Mouse (Mus musculus) limb, embryonic 11.5 days (tissue): Measurements from ENCODE around the gene Hs6st1. TPM values are rescaled to one million over a fixed set of nuclear protein-coding genes. Genes with fewer than 3 reads are reported as not detected.

Experiments
- ATAC-seq: fragments of 200-750 bp; cut with Nextera tagmentation; 2 replicates; pipeline ENCODE4 v1.8.0; 2017; ENCODE audit warnings: low read depth; ENCODE audit not compliant: insufficient number of reproducible peaks, low FRiP score, low TSS enrichment
- DNase-seq: peaks from one replicate; pipeline ENCODE4 v3.0.0-alpha.2; 2015; ENCODE audit warnings: low spot score
- H3K27ac ChIP-seq: fragments of 300-500 bp; sonication (generic); replicated peaks from 2 replicates; pipeline ENCODE4 v1.5.1; 2014; ENCODE audit warnings: low read depth, mild to moderate bottlenecking, low read length
- H3K27me3 ChIP-seq: fragments of 300-500 bp; sonication (generic); 2 replicates; pipeline ENCODE4 v1.6.1; 2014; ENCODE audit warnings: mild to moderate bottlenecking, low read length, mixed read lengths; ENCODE audit not compliant: control insufficient read depth, insufficient read depth
- H3K36me3 ChIP-seq: fragments of 300-500 bp; sonication (generic); 2 replicates; pipeline ENCODE4 v1.6.1; 2014; ENCODE audit warnings: mild to moderate bottlenecking, low read length, moderate library complexity, mixed read lengths; ENCODE audit not compliant: control insufficient read depth, insufficient read depth
- H3K4me1 ChIP-seq: fragments of 300-500 bp; sonication (generic); 2 replicates; pipeline ENCODE4 v1.6.1; 2014; ENCODE audit warnings: low read length, mixed read lengths; ENCODE audit not compliant: control insufficient read depth, insufficient read depth
- H3K4me2 ChIP-seq: fragments of 300-500 bp; sonication (generic); 2 replicates; pipeline ENCODE4 v1.6.1; 2014; ENCODE audit warnings: low read depth, mild to moderate bottlenecking, moderate library complexity; ENCODE audit not compliant: severe bottlenecking
- H3K4me3 ChIP-seq: fragments of 300-500 bp; sonication (generic); 2 replicates; pipeline ENCODE4 v1.5.1; 2014; ENCODE audit warnings: low read depth, low read length
- H3K9ac ChIP-seq: fragments of 300-500 bp; sonication (generic); 2 replicates; pipeline ENCODE4 v1.6.1; 2014; ENCODE audit warnings: mild to moderate bottlenecking, low read length
- H3K9me3 ChIP-seq: fragments of 300-500 bp; sonication (generic); 2 replicates; pipeline ENCODE4 v1.6.1; 2016; ENCODE audit warnings: low read length; ENCODE audit not compliant: control insufficient read depth
- WGBS: fragments of 180-500 bp; shearing (Covaris S2); extraction: QIAGEN DNeasy Blood & Tissue Kit; methylation state at CpG from one replicate; pipeline ENCODE4 v1.1.7; 2014; 5-methylcytosine and 5-hydroxymethylcytosine counted together
- polyA plus RNA-seq: library from polyadenylated mRNA; unstranded; fragments of >200 nt; fragmentation: Nextera tagmentation; extraction: Ambion mirVana; gene quantifications from 2 replicates; pipeline ENCODE4 v1.2.1, GENCODE M21; 2014

Hs6st1 gene
- polyA plus RNA-seq, 1 experiment from 2014 or later: 8.4 TPM

DNA sequence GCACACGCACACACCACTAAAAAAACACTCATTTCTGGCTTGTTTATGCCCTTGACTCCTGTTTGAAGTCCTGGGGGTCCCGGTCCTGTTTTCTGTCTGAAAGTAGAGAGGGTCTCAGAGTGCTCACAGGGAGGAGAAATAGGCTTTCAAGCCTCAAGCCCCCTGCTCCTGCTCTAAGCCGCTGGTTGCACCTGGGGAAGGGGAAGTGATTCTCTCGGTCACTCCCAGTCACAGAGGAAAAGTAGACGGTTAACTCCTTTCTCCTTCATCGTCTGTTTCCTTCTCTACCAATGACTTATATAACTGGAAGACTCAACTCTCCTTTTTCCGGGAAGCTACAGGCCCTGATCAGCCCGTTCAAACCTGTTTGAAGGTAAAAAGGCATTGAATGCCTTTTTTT is 45.5 kb downstream of the Hs6st1 start:
- ATAC-seq (no peak), DNase-seq (no peak)
- no peaks in the 10 kb centered on the region for H3K36me3 ChIP-seq
- WGBS: 85% methylated on average over 8 of the region's 8 CpGs
- H3K4me1 ChIP-seq: no peaks in the 10 kb centered on the region
- H3K4me2 ChIP-seq: no peak overlapping the region
- H3K27me3 ChIP-seq: no peaks in the 10 kb centered on the region
- no peak overlapping the region for H3K27ac ChIP-seq
- H3K4me3 ChIP-seq: no peak overlapping the region
- no peak overlapping the region for H3K9ac ChIP-seq
- H3K9me3 ChIP-seq: no peaks in the 10 kb centered on the region

DNA sequence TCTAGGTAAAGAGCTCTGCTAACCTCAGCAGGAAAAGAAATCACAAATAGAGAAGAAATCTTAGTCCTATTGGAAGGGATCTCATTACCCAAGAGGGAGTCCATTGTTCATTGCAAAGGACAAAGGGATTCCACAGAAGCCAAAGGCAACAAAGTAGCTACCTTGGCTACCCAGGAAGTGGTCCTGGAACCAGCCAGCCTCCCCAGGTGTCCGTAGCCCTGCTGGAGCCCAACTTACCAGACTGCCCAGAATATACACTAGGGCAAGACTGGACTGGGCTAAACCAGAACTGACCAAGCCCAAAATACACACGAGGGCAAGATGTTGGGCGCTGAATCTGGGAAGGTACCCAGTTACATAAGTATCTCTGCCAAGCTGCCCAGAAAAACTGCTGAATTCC is 46.6 kb downstream of the Hs6st1 start:
- H3K9ac ChIP-seq: no peak overlapping the region
- DNase-seq (no peak), ATAC-seq (no peak)
- no peak overlapping the region for H3K4me2 ChIP-seq
- WGBS: 92% methylated on average over 3 of the region's 3 CpGs
- no peaks in the 10 kb centered on the region for H3K4me1 ChIP-seq
- H3K27ac ChIP-seq: no peak overlapping the region
- no peaks in the 10 kb centered on the region for H3K27me3 ChIP-seq
- H3K4me3 ChIP-seq: no peak overlapping the region
- H3K9me3 ChIP-seq: no peaks in the 10 kb centered on the region
- H3K36me3 ChIP-seq: no peaks in the 10 kb centered on the region

DNA sequence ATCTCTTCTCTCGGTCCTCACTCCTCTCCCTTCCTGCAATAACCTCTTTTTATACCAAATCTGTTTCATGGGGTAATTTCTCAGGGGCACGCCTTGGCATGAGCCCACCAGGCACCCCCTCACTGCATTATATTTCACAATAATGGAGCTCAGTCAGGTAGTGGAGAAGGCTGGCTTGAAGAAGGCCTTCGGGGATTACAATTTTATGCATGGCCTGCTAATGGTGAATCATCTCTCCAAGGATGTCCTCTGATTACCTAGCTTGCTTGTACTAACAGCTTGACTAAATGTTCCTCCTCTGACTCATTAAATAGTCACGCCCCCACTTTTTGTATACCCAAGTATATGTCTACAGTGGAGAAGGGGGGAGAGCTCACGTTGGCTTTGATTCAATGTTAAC is 48.3 kb downstream of the Hs6st1 start:
- no peak overlapping the region for H3K4me2 ChIP-seq
- no peaks in the 10 kb centered on the region for H3K4me1 ChIP-seq
- no peaks in the 10 kb centered on the region for H3K9me3 ChIP-seq
- H3K9ac ChIP-seq: no peak overlapping the region
- ATAC-seq: no peak
- DNase-seq: no peak
- no peak overlapping the region for H3K27ac ChIP-seq
- no peaks in the 10 kb centered on the region for H3K36me3 ChIP-seq
- 77% methylated on average over 5 of the region's 5 CpGs for WGBS
- no peaks in the 10 kb centered on the region for H3K27me3 ChIP-seq
- H3K4me3 ChIP-seq: no peak overlapping the region

DNA sequence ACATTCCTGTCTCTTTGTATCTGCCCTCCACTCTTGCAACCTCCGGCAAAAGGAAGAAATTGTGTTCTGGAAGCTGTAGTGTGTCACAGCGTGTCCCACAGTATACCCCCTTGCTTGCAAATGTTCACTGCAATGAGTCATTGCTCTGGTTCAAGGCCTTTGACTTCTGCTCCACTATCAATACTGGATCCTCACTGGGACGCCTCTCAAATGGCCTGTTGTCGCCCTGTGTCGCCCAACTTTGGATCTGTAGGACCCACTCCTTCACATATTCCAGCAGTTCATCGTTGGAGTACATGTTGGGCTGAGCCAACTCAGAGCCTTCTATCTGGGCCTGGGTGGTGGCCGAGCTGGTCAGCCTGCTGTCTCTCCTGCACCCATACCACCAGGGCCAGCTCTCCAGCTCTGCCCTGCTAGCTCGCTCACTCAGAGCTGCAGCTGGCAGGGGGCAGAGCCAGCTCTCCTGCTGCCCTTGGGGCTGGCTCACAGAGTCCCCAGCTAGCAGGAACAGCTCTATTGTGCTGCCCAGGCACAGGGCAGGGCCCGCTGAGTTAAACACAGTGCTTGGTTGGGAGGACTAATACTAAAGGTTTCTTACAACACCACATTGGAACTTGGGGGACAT is 50.0 kb downstream of the Hs6st1 start:
- H3K9me3 ChIP-seq: no peaks in the 10 kb centered on the region
- no peak for ATAC-seq

DNA sequence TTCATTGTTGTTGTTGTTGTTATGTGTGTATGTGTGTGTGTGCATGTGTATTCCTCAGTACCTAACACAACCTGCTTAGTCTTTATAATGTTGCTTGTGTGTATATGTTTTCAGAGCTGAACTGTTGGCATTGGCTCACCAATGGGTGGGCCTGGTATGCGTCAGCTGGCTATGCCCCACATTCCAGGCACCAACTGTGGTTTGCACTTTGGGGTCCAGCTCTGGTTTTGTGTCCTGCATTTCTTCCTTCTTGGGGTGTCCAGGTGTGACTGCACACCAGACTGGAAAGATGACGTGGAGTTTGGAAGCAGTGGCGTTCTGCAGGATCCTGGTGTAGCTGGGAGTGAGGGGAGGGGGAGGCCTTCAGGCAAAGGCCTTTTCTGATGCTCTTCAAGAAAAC is 50.8 kb downstream of the Hs6st1 start:
- no peak for DNase-seq

More for the DNA sequence above, 50.0 kb downstream of the Hs6st1 start:
- DNase-seq: no peak
- Histone ChIP-seq H3K4me2 (no peak overlapping the region), H3K27me3 (no peaks in the 10 kb centered on the region), H3K9ac (no peak overlapping the region), H3K27ac (no peak overlapping the region), H3K36me3 (no peaks in the 10 kb centered on the region), H3K4me3 (no peak overlapping the region), H3K4me1 (no peaks in the 10 kb centered on the region)
- WGBS: 85% methylated on average over 9 of the region's 9 CpGs

DNA sequence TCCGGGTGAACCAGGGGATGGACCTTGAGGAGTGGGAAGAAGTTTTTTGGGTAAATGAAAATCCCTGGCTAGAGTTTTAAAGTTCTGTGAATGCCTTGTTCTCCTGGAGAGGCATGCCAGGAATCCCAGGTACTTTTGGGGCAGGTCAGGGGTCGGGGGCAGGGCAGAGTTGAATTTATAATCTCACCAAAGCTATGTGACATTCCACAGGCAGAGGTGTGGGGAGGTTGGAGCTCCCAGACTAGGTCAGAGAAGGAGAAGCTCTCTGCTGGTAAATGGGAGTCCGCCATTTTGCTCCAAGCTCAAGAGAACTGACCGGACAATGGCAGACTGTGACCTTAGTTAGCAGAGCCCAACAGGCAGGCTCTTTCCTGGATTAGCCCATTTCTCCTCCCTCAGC is 51.2 kb downstream of the Hs6st1 start:
- Histone ChIP-seq H3K36me3 (no peaks in the 10 kb centered on the region), H3K27ac (no peak overlapping the region), H3K9me3 (no peaks in the 10 kb centered on the region), H3K27me3 (no peaks in the 10 kb centered on the region), H3K9ac (no peak overlapping the region), H3K4me2 (no peak overlapping the region), H3K4me1 (no peaks in the 10 kb centered on the region), H3K4me3 (no peak overlapping the region)
- 82% methylated on average over 4 of the region's 4 CpGs for WGBS
- no peak for ATAC-seq
- DNase-seq: no peak

More for the DNA sequence above, 50.8 kb downstream of the Hs6st1 start:
- 89% methylated on average over 3 of the region's 3 CpGs for WGBS
- Histone ChIP-seq H3K27me3 (no peaks in the 10 kb centered on the region), H3K9ac (no peak overlapping the region), H3K27ac (no peak overlapping the region), H3K9me3 (no peaks in the 10 kb centered on the region), H3K4me2 (no peak overlapping the region), H3K4me1 (no peaks in the 10 kb centered on the region), H3K4me3 (no peak overlapping the region), H3K36me3 (no peaks in the 10 kb centered on the region)
- no peak for ATAC-seq

DNA sequence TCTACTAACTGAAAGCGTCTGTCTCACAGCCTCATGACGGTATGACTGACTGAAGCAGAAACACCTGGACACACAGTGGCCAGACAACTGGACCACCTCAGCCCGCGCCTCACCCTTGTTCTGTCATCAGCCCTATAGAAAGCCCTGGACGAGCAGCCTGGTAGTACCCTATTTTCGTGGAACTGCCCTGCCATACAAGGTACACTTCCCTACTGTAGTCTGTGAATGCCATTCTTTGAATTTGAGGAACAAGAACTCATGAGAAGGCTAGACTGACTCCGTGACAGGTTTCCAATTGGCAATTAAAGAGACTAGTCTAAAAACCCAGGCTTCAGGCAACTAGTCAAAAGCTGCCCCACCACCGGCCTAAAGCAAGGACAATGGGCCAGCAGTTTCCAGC is 53.0 kb downstream of the Hs6st1 start:
- H3K36me3 ChIP-seq: no peaks in the 10 kb centered on the region
- no peaks in the 10 kb centered on the region for H3K4me1 ChIP-seq
- H3K4me2 ChIP-seq: no peak overlapping the region
- DNase-seq (no peak), ATAC-seq (no peak)
- no peak overlapping the region for H3K4me3 ChIP-seq
- no peaks in the 10 kb centered on the region for H3K27me3 ChIP-seq
- H3K9me3 ChIP-seq: no peaks in the 10 kb centered on the region
- H3K9ac ChIP-seq: no peak overlapping the region
- WGBS: 91% methylated on average over 8 of the region's 8 CpGs
- no peak overlapping the region for H3K27ac ChIP-seq

DNA sequence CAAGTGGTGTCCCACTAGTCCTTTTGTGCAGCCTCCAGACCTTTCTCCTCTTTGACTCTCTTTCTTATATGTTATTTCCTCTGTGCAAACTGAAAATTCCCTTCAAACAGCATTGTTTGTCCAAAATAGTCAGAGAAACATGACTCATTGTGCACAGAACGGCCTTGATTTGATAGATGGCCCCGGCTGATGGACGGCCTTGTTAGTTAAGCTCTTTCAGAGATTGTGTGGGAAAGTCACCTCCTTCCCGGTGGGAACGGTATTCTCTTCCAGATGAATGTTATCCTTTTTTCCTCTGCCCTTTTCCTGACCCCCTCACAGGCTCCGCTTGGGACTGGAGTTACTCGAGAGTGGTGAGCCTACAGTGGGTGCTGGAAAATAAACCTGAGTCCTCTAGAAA is 56.9 kb downstream of the Hs6st1 start:
- no peaks in the 10 kb centered on the region for H3K27me3 ChIP-seq
- 71% methylated on average over 7 of the region's 7 CpGs for WGBS
- ATAC-seq: no peak
- H3K4me2 ChIP-seq: no peak overlapping the region
- no peak overlapping the region for H3K9ac ChIP-seq
- H3K9me3 ChIP-seq: no peaks in the 10 kb centered on the region
- peaks cover 3% of the 10 kb centered on the region; the same call in 1 of the 2 replicates for H3K4me1 ChIP-seq
- DNase-seq: no peak
- H3K4me3 ChIP-seq: no peak overlapping the region
- H3K27ac ChIP-seq: no peak overlapping the region
- H3K36me3 ChIP-seq: no peaks in the 10 kb centered on the region

DNA sequence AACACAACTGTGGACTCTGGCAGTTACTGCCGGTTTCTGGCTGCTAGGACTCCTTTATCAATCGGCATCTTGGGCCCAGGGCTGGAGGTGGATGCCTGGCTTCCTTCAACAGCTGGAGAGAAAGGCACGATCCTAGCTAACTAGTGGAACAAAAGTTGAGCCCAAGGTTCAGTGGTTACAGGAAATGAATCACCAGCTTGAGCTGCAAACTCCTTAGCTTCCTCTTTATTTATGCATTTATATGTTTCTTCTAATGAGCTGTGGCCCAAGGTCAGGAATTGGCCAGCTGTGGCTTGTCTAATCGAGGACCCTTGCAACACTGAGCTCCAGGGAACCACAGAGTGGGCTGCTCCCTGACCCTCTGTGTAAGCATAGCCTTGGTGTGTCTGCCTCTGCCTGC is 60.9 kb downstream of the Hs6st1 start:
- H3K27ac ChIP-seq: no peak overlapping the region
- no peak overlapping the region for H3K9ac ChIP-seq
- H3K27me3 ChIP-seq: no peaks in the 10 kb centered on the region
- ATAC-seq: no peak
- no peaks in the 10 kb centered on the region for H3K9me3 ChIP-seq
- no peak for DNase-seq
- H3K36me3 ChIP-seq: no peaks in the 10 kb centered on the region
- no peak overlapping the region for H3K4me2 ChIP-seq
- no peak overlapping the region for H3K4me3 ChIP-seq
- peaks cover 3% of the 10 kb centered on the region; the same call in 1 of the 2 replicates for H3K4me1 ChIP-seq
- 44% methylated on average over 4 of the region's 4 CpGs for WGBS
